Mouse (Mus musculus): ENCODE measurements around the gene Sema6c.
A peak's percentile ranks its signal among the peaks of the same experiment; 100 is the strongest.
"Not testable (repeated sequence)": the region's sequence is repeated elsewhere in the genome, so short reads cannot be mapped to it uniquely, and the experiment has no call there.

The Sema6c gene

DNA sequence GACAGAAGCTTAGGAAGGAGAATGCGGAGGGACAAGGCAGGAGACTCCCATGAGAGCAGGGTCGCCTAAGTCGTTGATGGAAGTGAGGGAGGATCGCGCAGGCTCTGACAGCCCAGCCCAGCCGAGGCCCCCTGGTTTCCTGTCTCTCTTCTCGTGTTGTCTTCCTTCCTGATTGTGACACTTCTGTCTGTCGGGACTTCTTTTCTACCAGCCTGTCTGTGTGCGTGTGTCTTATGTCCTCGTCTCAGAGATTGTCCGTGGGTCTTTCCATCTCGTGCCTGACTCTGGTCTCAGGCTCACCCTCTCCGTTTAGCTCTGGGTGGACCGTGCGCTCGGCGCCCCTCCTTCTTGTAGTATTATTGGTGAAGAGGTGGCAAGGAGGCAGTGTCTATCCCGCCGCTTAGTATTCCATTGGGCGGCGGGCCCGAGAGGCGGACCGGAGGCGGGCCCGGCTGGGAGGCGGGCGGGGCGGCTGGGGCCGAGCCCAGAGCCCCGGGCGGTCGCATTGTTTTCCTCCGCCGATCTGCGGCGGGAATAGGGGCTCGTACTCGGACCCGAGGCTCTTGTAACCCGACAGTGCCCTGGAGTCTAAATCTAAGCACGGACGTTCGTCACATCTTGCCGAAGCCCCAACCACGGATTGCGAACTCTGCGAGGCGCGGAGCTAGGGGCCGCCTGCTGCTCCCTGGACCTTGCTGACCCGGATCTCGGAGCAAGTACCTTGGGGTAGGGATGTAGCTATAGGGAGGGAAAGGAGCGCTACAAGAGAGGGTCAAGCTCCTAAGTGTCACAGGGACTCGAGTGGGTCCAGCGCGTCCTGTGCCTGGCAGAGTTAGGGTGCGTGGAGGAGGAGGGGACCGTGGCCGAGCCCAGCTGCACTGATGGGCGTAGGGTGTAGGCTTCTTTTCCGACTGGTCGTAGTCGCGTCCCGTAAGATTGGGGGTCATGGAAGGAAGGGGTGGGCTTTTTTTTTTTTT lies at the start of gene Sema6c:
Gene Sema6c, plus strand, starts transcription at position 471 of the 977 bp plus-strand sequence.
- DNase-seq (ENCODE audit: extremely low spot score, low spot score): peak; percentile 86

DNA sequence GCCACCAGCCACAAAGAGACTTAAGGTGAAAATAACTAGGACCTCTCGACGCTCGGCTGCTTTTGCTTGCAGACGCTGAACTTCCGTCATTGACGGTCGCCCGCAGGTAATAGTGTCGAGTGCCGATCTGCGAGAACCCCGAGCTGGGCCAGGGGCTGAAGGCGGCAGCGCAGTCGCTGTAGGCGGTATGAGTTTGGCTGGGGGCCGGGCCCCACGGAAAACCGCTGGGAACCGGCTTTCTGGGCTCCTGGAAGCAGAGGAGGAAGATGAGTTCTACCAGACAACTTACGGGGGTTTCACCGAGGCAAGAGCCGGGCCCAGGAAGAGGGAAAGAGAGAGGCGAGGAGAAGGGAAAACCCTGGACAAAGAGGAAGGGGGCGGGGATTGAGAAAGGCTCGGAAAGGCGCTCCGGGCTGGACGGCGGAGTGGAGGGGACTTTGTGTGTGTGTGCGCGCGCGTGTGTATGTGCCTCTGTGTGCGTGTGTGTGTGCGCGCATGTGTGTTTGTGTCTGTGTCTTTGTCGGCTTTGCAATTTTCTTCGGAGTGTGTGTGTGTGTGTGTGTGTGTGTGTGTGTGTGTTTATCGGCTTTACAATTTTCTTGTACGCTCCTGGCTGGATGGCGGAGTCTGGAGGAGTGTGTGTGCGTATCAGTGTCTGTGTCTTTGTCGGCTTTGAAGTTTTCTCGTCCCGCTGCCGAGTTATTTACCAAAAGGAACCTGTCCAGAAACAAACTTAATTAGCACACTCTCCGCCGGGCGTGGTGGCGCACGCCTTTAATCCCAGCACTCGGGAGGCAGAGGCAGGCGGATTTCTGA lies 49.1 kb upstream of the Sema6c start, which contains the start of gene Vps72:
Gene Vps72, plus strand, starts transcription at position 112 of the 816 bp plus-strand sequence.
- peak; percentile 93 for DNase-seq (ENCODE audit: extremely low spot score, low spot score)

DNA sequence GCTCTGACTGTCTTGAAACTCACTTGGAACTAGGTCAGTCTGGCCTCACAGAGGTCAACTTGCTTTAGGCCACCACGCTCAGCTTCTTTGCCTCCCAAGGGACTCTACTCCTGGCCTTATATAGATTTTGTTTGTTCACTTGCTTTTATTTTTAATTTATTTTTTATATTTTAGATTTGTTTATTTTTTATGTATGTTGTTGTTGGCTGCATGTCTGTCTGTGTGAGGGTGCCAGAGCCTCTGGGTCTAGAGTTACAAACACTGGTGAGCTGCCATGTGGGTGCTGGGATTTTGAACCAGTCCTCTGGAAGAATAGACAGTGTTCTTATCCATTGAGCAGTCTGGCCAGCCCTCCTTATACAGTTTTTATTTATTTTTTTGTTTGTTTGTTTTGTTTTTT lies 47.5 kb upstream of the Sema6c start:
- no peak for DNase-seq (ENCODE audit: extremely low spot score, low spot score)

DNA sequence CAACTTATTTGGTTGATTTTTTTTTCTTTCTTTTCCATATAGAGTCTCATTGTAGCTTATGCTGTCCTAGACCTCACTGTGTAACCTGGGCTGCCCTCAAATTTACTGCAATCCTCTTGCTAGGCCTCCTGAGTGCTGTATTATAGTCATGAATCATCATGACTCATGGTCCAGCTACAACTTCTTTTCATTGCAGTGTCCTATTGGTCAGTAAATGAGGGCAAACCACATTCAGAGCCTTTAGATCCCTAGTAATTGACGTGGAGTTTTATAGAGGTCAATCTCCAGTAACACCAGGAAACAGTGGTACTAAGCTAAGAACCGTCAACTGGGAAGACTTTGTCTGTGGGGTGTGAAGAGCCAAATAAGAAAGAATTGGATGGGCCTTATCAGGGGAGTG lies 42.5 kb upstream of the Sema6c start:
- no peak for DNase-seq (ENCODE audit: extremely low spot score, low spot score)

DNA sequence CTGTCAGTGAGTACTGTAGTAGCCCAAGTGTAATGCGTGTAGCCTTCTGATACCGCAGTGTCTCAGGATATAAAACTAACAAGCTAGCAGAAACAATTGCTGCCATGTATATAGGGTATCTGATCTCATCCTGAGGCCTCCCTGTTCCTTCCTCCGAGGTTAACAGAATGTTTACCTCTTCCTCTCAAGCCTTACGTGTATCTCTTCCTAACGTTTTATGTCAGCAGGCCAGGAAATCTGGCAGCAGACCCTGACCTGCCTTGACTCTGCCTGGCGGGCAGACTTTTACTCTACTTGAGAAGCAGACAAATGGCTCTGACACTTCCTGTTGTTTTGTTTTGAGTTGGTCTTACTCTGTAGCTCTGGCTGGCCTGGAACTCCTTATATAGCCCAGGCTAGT lies 38.7 kb upstream of the Sema6c start:
- no peak for DNase-seq (ENCODE audit: extremely low spot score, low spot score)

DNA sequence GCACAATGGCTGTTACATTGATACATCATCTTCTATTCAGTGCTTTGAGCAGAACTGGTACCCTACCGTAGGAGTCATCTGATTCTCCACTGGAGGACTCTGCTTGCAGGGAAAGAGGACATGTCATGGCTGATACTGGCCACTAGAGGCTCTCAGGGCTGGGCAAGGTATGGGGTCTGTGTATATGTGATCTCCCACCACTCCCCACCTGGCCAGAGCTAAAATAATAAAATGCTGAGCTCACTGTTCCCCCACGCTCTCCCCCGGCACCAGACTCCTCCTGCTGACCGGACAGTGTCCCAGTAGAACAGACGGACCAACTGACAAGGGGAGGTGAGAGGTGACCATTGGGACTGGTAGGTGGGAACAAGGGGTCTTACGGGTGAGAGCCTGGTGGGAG lies 36.0 kb upstream of the Sema6c start, which contains the start of gene Tmod4:
Gene Tmod4, plus strand, starts transcription at position 231 of the 400 bp plus-strand sequence.
- DNase-seq (ENCODE audit: extremely low spot score, low spot score): no peak

DNA sequence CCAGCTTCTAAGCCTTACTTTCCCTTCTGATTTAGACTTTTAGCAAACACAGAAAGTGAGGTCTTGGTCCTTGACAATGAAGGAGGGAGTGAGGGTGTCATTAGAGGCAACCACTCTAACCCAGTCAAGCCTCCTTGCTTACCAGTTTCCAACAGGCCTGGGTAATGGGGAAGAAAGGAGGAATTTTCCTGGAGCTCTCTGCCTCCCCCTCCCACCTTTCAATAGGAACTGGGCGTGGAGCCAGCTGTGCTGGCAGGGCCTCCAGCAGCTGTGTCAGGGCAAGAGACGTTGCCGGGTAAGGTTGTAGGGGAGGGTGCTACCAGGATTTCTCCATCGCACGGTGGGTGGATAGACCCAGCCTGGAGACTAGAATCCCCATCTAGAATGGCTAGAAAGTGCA lies 35.3 kb upstream of the Sema6c start:
- no peak for DNase-seq (ENCODE audit: extremely low spot score, low spot score)

DNA sequence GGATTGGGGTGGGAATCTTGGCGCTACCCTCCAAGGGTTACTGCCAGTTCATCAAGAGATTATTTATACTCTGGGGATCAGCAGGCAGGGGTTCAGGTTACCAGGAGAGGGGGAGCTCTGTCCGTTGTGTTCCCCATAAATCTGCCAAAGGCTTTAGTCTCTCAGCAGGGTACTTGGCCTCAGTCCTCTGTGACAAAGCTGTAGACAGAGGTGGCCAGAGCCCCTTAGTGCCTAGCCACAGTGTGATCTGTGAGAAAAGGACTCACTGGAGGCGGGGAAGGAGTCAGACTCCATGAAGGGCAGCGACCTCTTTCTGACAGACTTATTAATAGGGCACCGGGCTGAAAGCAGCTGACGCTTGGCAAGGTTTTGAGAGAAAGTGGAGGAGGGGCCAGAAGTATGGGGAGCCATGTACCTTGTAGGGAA lies 31.0 kb upstream of the Sema6c start:
- DNase-seq (ENCODE audit: extremely low spot score, low spot score): peak; percentile 41

DNA sequence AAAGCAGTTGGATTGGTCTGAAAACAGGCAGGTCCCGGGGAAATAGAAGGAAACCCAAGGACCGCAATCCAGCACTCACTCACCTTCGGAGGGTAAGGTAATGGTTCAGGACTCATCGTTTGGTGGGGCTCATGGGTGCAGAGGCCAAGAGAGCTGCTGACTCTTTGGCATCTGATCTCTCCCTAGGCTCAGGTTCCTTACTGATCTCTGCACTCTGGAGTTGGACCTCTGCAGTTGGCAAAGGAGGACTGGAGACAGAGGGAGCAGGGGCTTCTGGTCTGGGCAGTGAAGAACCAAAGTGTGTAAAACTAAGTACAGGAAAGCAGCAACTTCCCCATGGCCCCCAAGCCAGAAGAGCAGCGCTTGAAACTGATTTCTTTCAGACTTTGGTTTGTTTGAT lies 30.2 kb upstream of the Sema6c start:
- no peak for DNase-seq (ENCODE audit: extremely low spot score, low spot score)

DNA sequence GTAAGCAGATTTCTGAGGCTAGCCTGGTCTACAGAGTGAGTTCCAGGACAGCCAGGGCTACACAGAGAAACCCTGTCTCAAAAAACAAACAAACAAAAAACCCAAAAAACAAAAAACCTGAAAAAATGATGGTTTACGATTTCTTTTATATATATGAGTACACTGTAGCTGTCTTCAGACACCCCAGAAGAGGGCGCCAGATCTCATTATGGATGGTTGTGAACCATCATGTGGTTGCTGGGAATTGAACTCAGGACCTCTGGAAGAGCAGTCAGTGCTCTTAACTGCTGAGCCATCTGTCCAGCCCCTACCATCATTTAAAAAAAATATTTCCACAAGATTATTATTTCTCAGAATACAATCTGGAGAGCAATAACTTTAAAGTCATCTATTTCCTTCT lies 27.9 kb upstream of the Sema6c start:
- not testable (repeated sequence) for DNase-seq (ENCODE audit: extremely low spot score, low spot score)

DNA sequence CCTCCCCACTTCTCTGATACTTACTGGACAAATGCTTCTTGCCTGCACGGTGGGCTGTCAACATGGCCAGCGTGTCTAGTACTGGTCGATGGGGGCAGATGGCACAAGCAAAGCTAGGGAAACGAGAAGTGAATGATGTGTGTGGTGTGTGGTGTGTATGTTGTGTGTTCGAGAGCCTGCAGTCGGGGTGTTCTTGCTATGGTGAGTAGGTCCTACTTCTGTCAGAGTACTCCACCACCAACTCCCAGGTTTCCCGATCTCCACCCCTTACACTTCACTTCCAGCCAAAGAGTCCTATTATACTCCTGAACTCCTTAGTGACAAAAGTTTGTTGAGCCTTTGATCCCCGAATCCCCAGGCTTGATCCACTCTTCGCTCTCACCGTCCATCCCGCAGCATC lies 27.1 kb upstream of the Sema6c start:
- DNase-seq (ENCODE audit: extremely low spot score, low spot score): no peak

DNA sequence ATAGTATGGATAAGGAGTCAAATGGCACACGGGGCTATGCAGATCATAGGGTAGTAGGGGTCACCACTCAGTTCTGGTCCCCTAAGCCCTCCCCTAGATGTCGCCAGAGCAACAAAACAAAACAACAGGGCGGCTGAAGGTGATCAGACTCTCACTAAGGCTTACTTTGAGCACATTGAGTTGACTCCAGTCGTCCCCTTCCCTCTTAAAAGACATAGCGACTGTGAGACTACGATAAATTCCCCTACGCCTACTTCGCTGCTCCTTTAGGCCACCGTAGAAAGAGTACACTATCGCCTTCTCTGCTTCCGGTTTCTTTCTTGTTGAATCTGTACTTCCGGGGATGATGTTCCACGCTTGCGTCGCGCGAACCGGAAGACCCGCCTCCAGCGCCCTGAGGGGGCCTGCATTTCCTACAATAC lies 26.6 kb upstream of the Sema6c start, which contains the start of the genes Scnm1 and Lysmd1:
Gene Scnm1, minus strand, starts transcription at position 332 of the 422 bp plus-strand sequence.
Gene Lysmd1, plus strand, starts transcription at position 409 of the 422 bp plus-strand sequence.
- peak; percentile 86 for DNase-seq (ENCODE audit: extremely low spot score, low spot score)

DNA sequence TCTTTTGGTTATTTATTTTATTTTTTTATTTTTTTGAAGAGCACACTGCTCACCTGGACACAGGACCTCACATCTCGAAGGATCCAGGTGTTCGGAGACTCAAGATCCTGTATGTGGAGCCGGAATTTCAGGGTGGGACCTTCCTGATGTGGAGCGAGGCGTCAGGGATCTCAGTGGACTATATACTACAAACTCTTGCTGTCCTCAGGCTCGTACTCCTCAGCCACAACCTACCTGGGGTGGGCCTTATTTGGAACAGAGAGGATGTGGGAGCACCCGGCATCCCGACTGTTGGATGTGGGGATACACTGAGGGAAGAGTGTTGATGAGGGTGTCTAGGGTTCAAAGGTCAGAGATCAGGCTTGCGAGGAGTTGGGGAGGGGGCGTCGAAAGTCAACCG lies 26.1 kb upstream of the Sema6c start:
- DNase-seq (ENCODE audit: extremely low spot score, low spot score): not testable (repeated sequence)

DNA sequence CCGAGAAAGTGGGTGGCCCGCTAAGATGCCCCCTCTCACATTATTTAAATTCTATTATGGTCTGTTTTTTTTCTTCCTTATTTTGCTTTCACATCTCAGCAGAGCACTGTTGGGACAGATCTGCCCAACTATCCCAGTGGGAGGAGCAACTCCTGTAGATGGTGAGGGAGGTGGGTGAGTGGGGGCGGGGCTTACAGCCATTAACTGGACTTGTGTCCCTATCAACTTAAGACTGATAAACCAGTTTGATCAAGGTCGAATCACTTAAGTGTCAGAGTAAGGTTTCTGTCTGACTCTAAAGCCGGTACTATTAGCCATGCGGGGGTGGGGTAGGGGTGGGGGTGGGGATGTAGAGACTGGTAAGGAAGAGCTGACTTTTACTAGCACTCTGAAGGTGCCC lies 25.2 kb upstream of the Sema6c start:
- DNase-seq (ENCODE audit: extremely low spot score, low spot score): no peak

DNA sequence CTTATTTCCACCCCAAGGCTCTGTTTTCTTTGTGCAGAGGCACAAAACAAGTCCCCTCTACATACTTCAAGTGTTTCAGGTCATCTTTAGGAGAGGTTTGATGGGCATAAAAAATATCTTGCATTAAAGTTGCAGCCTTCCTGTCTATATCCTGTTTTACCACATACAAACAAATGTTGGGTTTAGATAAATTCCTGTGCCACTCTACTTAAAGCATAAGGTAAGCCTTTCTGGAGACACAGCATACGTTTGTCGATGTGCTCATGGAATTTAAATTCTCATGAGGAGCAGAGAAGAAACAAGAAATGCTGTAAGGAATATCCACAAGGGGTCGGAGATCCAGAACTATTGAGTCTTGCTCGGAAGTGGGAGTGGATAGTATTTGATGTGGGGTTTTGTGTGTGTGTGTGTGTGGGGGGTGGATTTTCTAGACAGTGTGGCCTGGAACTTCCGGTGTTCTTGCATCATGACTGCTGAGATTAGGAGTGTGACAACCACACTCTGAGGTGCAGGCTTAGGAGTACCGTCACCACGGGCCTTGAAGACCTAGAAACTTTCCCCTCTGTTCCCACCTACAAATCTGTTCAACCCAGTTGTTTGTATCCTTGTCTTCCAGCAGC lies 24.7 kb upstream of the Sema6c start:
- no peak for DNase-seq (ENCODE audit: extremely low spot score, low spot score)

DNA sequence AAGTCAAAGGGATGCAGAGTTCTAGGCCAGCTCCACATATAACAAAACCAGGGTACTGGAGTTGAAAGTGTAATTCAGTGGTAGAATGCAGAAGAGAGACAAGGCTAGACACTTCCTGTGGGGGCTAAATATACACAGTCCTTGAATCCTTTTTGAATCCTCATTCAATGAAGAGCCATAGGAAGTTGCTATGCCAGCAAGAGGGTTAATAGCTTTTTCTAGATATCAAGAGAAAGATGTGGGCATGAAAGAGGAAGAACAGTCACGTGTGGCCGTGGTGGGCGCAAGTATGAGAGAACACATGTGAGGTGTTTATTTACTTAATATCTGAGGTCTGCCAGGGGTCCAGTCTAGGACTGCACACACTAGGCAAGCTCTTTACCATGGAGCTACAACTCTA lies 23.9 kb upstream of the Sema6c start:
- no peak for DNase-seq (ENCODE audit: extremely low spot score, low spot score)

DNA sequence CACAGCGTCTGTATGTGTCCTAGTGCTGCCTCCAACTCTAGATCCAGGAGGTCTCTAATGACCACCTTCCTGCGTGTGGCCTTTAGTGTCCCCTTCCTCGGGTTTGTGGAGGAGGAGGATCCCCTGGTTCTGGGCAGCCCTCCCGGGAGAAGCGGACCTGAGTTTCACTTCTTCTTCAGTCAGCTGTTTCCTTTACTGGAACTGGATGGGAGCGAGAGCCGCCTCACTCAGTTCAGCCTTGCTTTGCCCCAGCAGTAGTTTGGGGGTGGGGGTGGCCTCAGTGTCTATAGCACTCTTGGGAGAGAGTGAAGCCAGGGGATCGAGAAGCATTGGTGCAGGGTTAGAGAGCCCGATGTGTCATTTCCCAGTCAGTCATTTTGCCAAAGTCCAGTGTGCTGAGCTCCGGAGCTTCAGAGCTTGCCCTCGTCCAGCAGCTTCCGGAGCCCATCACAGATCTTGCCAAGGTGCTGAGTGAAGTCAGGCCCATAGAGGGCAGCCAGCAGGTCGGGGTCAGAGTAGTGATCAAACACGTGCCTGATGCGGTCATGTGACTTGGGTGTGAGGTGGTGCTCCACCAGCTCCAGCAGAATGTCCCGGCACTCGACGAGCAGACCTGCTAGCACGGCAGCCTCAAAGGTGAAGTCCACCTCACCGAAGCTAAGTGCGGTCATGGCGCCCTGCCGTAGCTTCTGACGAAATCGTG lies 20.5 kb upstream of the Sema6c start:
- DNase-seq (ENCODE audit: extremely low spot score, low spot score): no peak

DNA sequence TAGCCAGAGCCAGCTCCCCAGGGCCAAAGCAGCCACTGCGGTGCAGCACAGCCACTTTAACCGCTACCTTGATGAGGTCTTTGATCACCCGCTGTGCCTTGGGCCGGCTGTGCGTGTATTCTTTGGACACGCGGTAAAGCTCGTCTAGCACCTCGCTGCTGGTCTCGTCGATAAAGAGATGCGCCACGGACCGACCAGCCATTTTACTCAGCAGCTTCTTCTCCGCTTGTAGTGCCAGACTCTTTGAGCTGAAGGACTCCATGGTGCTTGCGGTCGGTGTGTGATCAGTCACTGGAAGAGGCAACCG lies 20.0 kb upstream of the Sema6c start:
- no peak for DNase-seq (ENCODE audit: extremely low spot score, low spot score)

DNA sequence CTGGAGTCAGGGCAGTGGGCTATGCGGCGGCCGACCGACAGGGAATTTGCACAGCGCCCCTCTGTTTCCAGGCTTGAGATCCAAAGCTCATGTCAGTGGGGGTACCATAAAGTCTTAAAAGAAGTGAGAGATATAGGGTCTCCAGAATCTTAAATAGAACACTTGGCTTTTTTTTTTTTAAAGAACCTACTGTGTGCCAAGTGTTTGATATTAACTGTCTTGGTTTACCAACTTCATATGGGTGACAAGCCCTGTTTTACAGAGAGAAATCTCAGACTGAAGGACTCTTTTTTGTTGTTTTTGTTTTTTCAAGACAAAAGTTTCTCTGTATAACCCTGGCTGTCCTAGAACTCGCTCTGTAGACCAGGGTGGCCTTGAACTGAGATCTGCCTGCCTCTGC lies 19.5 kb upstream of the Sema6c start:
- no peak for DNase-seq (ENCODE audit: extremely low spot score, low spot score)

DNA sequence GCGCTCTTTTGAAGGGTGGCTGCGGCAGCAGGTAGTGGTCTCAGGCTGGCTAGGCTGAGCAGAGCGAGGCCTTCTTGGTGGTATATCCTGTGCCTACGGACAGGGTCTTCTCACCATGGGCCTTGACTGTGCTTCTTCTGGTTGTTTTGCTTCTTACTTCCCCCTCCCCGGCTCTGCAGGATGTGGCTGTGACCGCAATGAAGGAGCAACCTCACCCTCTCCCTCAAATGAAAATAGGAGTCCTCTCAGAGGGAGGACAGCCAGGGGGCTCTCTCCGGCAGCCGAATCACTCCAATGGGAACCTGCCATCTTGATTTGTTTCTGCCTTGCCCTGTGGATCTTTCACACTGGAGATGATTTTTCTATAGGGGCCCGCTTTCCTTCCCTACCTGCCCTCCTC lies 18.8 kb upstream of the Sema6c start:
- no peak for DNase-seq (ENCODE audit: extremely low spot score, low spot score)

Measured in neural tube, embryonic 10.5 days (tissue).